19 mouse cellular contexts compared by ENCODE assay signal in the genomic region with DNA sequence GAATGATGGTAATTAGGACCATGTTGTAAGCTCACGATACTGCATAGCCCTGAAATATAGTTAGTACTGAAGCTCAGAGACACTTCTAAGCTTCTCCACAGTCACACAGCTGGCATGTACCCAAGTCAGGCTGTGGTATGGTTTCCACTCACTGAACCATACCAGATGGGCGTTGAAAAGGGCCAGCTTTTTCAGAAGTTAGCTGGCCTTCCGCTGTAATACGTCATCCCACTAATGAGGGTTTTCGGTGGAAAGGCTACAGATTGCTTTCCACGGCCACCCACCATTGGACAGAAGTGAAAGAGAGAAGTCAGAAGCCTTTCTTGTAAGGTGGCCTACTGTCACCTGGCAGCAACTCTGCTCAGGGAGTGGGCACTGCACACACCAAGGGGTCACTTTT. TPM values are rescaled to one million over a fixed set of nuclear protein-coding genes. Genes with fewer than 3 reads are reported as not detected.
DNase-seq lines count a peak whose midpoint lies in the region; ATAC-seq and TF ChIP-seq lines count a peak whose summit lies in the region.
"Had no signal": no experiment of that assay in that cellular context is flagged by ENCODE, and none has a peak within 500 bp of the region (broad histone marks: within the 10 kb centered on the region; RNA-seq: fewer than 3 reads in every experiment).

No protein-coding gene starts in this region.

- H3K27ac ChIP-seq in forebrain, embryonic 11.5 days (ENCODE audit: low read depth, low read length) = no peak overlapping the region
- H3K27ac ChIP-seq in forebrain, postnatal 0 days (ENCODE audit: low read depth, low read length) = no peak overlapping the region
- peak overlapping the region; percentile 61 for H3K27ac ChIP-seq in heart, embryonic 15.5 days
- H3K27ac ChIP-seq in stomach, embryonic 14.5 days (ENCODE audit: low read length) = peak overlapping the region; percentile 15; the same call in 1 of the 2 replicates
- H3K27ac ChIP-seq in stomach, postnatal 0 days (replicated peaks) = no peak overlapping the region
- H3K27ac ChIP-seq in intestine, embryonic 16.5 days (ENCODE audit: low read length) = no peak overlapping the region

- no peak for TF ChIP-seq CTCF in forebrain, postnatal 0 days (IDR thresholded peaks at IDR 0.05; ENCODE audit: low read depth)
- no peak for TF ChIP-seq CTCF in stomach, postnatal 0 days (IDR thresholded peaks at IDR 0.05; ENCODE audit: low read depth)

- no peaks in the 10 kb centered on the region for H3K36me3 ChIP-seq in forebrain, embryonic 11.5 days (ENCODE audit: control insufficient read depth, insufficient read depth, low read length)
- H3K36me3 ChIP-seq in forebrain, postnatal 0 days (ENCODE audit: insufficient read depth) = no peaks in the 10 kb centered on the region
- peaks cover 22% of the 10 kb centered on the region for H3K36me3 ChIP-seq in heart, embryonic 15.5 days
- peaks cover 22% of the 10 kb centered on the region for H3K36me3 ChIP-seq in stomach, embryonic 14.5 days (ENCODE audit: control insufficient read depth, insufficient read depth, low read length)
- peaks cover 4% of the 10 kb centered on the region; the same call in 1 of the 2 replicates for H3K36me3 ChIP-seq in stomach, postnatal 0 days (ENCODE audit: control insufficient read depth, insufficient read depth, low read length)
- H3K36me3 ChIP-seq in intestine, embryonic 16.5 days (ENCODE audit: control insufficient read depth, insufficient read depth, low read length) = no peaks in the 10 kb centered on the region
- H3K36me3 ChIP-seq: G1E had no signal

- TF ChIP-seq EP300 in stomach, postnatal 0 days (optimal IDR thresholded peaks at IDR 0.05) = no peak

- H3K4me2 ChIP-seq in forebrain, embryonic 11.5 days (ENCODE audit: low read depth, low read length, severe bottlenecking) = no peak overlapping the region
- no peak overlapping the region for H3K4me2 ChIP-seq in forebrain, postnatal 0 days (ENCODE audit: low read depth)
- H3K4me2 ChIP-seq in heart, embryonic 15.5 days = no peak overlapping the region
- H3K4me2 ChIP-seq in stomach, embryonic 14.5 days (replicated peaks; ENCODE audit: low read depth, low read length) = no peak overlapping the region
- no peak overlapping the region for H3K4me2 ChIP-seq in stomach, postnatal 0 days (replicated peaks; ENCODE audit: low read depth)
- H3K4me2 ChIP-seq in intestine, embryonic 16.5 days (ENCODE audit: low read depth, low read length) = no peak overlapping the region
- H3K4me2 ChIP-seq: liver, embryonic 11.5 days had no signal

- 84% methylated on average over 6 of the region's 6 CpGs for WGBS in forebrain, embryonic 11.5 days
- WGBS in forebrain, postnatal 0 days = 40% methylated on average over 6 of the region's 6 CpGs
- 66% methylated on average over 6 of the region's 6 CpGs for WGBS in heart, embryonic 15.5 days
- WGBS in stomach, embryonic 14.5 days = 73% methylated on average over 6 of the region's 6 CpGs
- WGBS in stomach, postnatal 0 days = 70% methylated on average over 6 of the region's 6 CpGs
- WGBS in intestine, embryonic 16.5 days = 79% methylated on average over 6 of the region's 6 CpGs

- no peaks in the 10 kb centered on the region for H3K9me3 ChIP-seq in forebrain, embryonic 11.5 days (ENCODE audit: control insufficient read depth, low read length)
- no peaks in the 10 kb centered on the region for H3K9me3 ChIP-seq in forebrain, postnatal 0 days (ENCODE audit: low read length)
- H3K9me3 ChIP-seq in heart, embryonic 15.5 days (replicated peaks) = no peaks in the 10 kb centered on the region
- no peaks in the 10 kb centered on the region for H3K9me3 ChIP-seq in stomach, embryonic 14.5 days (ENCODE audit: control insufficient read depth, low read depth, low read length)
- no peaks in the 10 kb centered on the region for H3K9me3 ChIP-seq in stomach, postnatal 0 days (ENCODE audit: control insufficient read depth, low read length)
- no peaks in the 10 kb centered on the region for H3K9me3 ChIP-seq in intestine, embryonic 16.5 days (ENCODE audit: control insufficient read depth, low read length)
- H3K9me3 ChIP-seq: G1E; megakaryocyte, embryonic 14.5 days had no signal

- H3K9ac ChIP-seq in forebrain, embryonic 11.5 days (ENCODE audit: low read length) = no peak overlapping the region
- no peak overlapping the region for H3K9ac ChIP-seq in forebrain, postnatal 0 days
- H3K9ac ChIP-seq in heart, embryonic 15.5 days = no peak overlapping the region
- H3K9ac ChIP-seq in stomach, embryonic 14.5 days (replicated peaks; ENCODE audit: low read depth, low read length) = no peak overlapping the region
- H3K9ac ChIP-seq in stomach, postnatal 0 days (ENCODE audit: low read length) = no peak overlapping the region; the same call in 1 of the 2 replicates
- H3K9ac ChIP-seq in intestine, embryonic 16.5 days (ENCODE audit: low read depth, low read length) = no peak overlapping the region

- no peak for ATAC-seq in forebrain, embryonic 11.5 days (replicated peaks; ENCODE audit: low FRiP score)
- ATAC-seq in forebrain, postnatal 0 days = no peak
- no peak for ATAC-seq in heart, embryonic 15.5 days (replicated peaks; ENCODE audit: insufficient number of reproducible peaks, insufficient read depth, low FRiP score, low read depth)
- no peak for ATAC-seq in stomach, embryonic 14.5 days (ENCODE audit: insufficient number of reproducible peaks, insufficient read depth, low FRiP score, low read depth)
- ATAC-seq in stomach, postnatal 0 days (ENCODE audit: low FRiP score, low TSS enrichment) = no peak
- no peak for ATAC-seq in intestine, embryonic 16.5 days

- H3K4me1 ChIP-seq in forebrain, embryonic 11.5 days (replicated peaks; ENCODE audit: control insufficient read depth, insufficient read depth, low read length) = no peaks in the 10 kb centered on the region
- no peaks in the 10 kb centered on the region for H3K4me1 ChIP-seq in forebrain, postnatal 0 days (ENCODE audit: insufficient read depth)
- peaks cover 62% of the 10 kb centered on the region for H3K4me1 ChIP-seq in heart, embryonic 15.5 days (replicated peaks)
- H3K4me1 ChIP-seq in stomach, embryonic 14.5 days (ENCODE audit: control insufficient read depth, insufficient read depth, low read length) = 0 out of 2 replicates have a peak, but pooled peaks cover 2% of the 10 kb centered on the region
- H3K4me1 ChIP-seq in stomach, postnatal 0 days (replicated peaks; ENCODE audit: control insufficient read depth, insufficient read depth) = no peaks in the 10 kb centered on the region
- H3K4me1 ChIP-seq in intestine, embryonic 16.5 days (ENCODE audit: control insufficient read depth, insufficient read depth, low read length) = peaks cover 10% of the 10 kb centered on the region; the same call in 1 of the 2 replicates

- intact Hi-C loops in heart, postnatal 14 days (cut with DNase I) = no loop called here

- H3K27me3 ChIP-seq in forebrain, embryonic 11.5 days (ENCODE audit: control insufficient read depth, insufficient read depth, low read length) = no peaks in the 10 kb centered on the region
- no peaks in the 10 kb centered on the region for H3K27me3 ChIP-seq in forebrain, postnatal 0 days (ENCODE audit: insufficient read depth, low read length)
- H3K27me3 ChIP-seq in heart, embryonic 15.5 days = no peaks in the 10 kb centered on the region
- no peaks in the 10 kb centered on the region for H3K27me3 ChIP-seq in stomach, embryonic 14.5 days (ENCODE audit: control insufficient read depth, insufficient read depth, low read length)
- H3K27me3 ChIP-seq in stomach, postnatal 0 days (ENCODE audit: control insufficient read depth, insufficient read depth, low read length) = no peaks in the 10 kb centered on the region
- H3K27me3 ChIP-seq in intestine, embryonic 16.5 days (replicated peaks; ENCODE audit: control insufficient read depth, insufficient read depth, low read length) = no peaks in the 10 kb centered on the region

- DNase-seq in forebrain, embryonic 11.5 days (ENCODE audit: low spot score) = peak; percentile 24
- DNase-seq in forebrain, postnatal 0 days = no peak
- DNase-seq in heart, postnatal 14 days = no peak
- no peak for DNase-seq in stomach, postnatal 0 days (ENCODE audit: low spot score)
- DNase-seq: adrenal gland, postnatal 36 days; cerebellum, adult 8-10 months; gastrocnemius, postnatal 10 days; kidney, adult 18-20 months; lung, adult 18-20 months; lung, postnatal 14 days; midbrain, embryonic 14.5 days; thymus, postnatal 25 days had no signal

- H3K4me3 ChIP-seq in forebrain, embryonic 11.5 days (ENCODE audit: low read depth, low read length) = no peak overlapping the region
- H3K4me3 ChIP-seq in forebrain, postnatal 0 days (ENCODE audit: low read depth, low read length) = no peak overlapping the region
- H3K4me3 ChIP-seq in heart, embryonic 15.5 days = no peak overlapping the region
- H3K4me3 ChIP-seq in stomach, embryonic 14.5 days (ENCODE audit: low read depth, low read length) = no peak overlapping the region
- no peak overlapping the region for H3K4me3 ChIP-seq in stomach, postnatal 0 days (ENCODE audit: low read depth, low read length)
- H3K4me3 ChIP-seq in intestine, embryonic 16.5 days (ENCODE audit: low read length) = no peak overlapping the region
- H3K4me3 ChIP-seq: erythroblast, embryonic 14.5 days; megakaryocyte, embryonic 14.5 days had no signal

RNA-seq across cellular contexts. Expression of a gene that starts 44.3 kb away (rescaled TPM):
- 38.3 and 41.8 TPM in 2 replicates for polyA plus RNA-seq in forebrain, embryonic 11.5 days (2014; fragmentation: Nextera tagmentation; extraction: Ambion mirVana)
- total RNA-seq in forebrain, postnatal 0 days (2014; rRNA removed) = 45.7 and 46.7 TPM in 2 replicates
- polyA plus RNA-seq in forebrain, postnatal 0 days (2015; fragmentation: Nextera tagmentation; extraction: Ambion mirVana) = 28.4 and 37.0 TPM in 2 replicates
- polyA plus RNA-seq in heart, embryonic 15.5 days (2015; fragmentation: Nextera tagmentation; extraction: Ambion mirVana) = 20.0 and 22.6 TPM in 2 replicates
- 10 to 100 TPM; 15.3 to 15.4 TPM for total RNA-seq in heart, postnatal 14 days (2021)
- polyA plus RNA-seq in stomach, embryonic 14.5 days (2014; fragmentation: Nextera tagmentation; extraction: Ambion mirVana) = 26.8 and 28.5 TPM in 2 replicates
- polyA plus RNA-seq in stomach, postnatal 0 days (2015; fragmentation: Nextera tagmentation; extraction: Ambion mirVana) = 10.7 and 11.2 TPM in 2 replicates
- polyA plus RNA-seq in intestine, embryonic 16.5 days (2015; fragmentation: Nextera tagmentation; extraction: Ambion mirVana) = 22.3 and 23.6 TPM in 2 replicates

RNA-seq across cellular contexts. Expression of a gene that starts 44.4 kb away (rescaled TPM):
- 17.3 and 17.6 TPM in 2 replicates for polyA plus RNA-seq in forebrain, embryonic 11.5 days (2014; fragmentation: Nextera tagmentation; extraction: Ambion mirVana)
- total RNA-seq in forebrain, postnatal 0 days (2014; rRNA removed) = 32.8 and 39.3 TPM in 2 replicates
- polyA plus RNA-seq in forebrain, postnatal 0 days (2015; fragmentation: Nextera tagmentation; extraction: Ambion mirVana) = 12.8 and 15.8 TPM in 2 replicates
- polyA plus RNA-seq in heart, embryonic 15.5 days (2015; fragmentation: Nextera tagmentation; extraction: Ambion mirVana) = 6.2 and 7.4 TPM in 2 replicates
- total RNA-seq in heart, postnatal 14 days (2021) = 10 to 100 TPM; 13.9 to 15.7 TPM
- 14.5 and 15.0 TPM in 2 replicates for polyA plus RNA-seq in stomach, embryonic 14.5 days (2014; fragmentation: Nextera tagmentation; extraction: Ambion mirVana)
- polyA plus RNA-seq in stomach, postnatal 0 days (2015; fragmentation: Nextera tagmentation; extraction: Ambion mirVana) = 4.6 and 5.7 TPM in 2 replicates
- 8.6 and 9.8 TPM in 2 replicates for polyA plus RNA-seq in intestine, embryonic 16.5 days (2015; fragmentation: Nextera tagmentation; extraction: Ambion mirVana)

RNA-seq across cellular contexts. Expression of a gene that starts 53.9 kb away (rescaled TPM):
- 4.0 and 4.6 TPM in 2 replicates for polyA plus RNA-seq in forebrain, embryonic 11.5 days (2014; fragmentation: Nextera tagmentation; extraction: Ambion mirVana)
- total RNA-seq in forebrain, postnatal 0 days (2014; rRNA removed) = 32.1 and 33.1 TPM in 2 replicates
- 23.1 and 27.8 TPM in 2 replicates for polyA plus RNA-seq in forebrain, postnatal 0 days (2015; fragmentation: Nextera tagmentation; extraction: Ambion mirVana)
- polyA plus RNA-seq in heart, embryonic 15.5 days (2015; fragmentation: Nextera tagmentation; extraction: Ambion mirVana) = 298 and 363 TPM in 2 replicates
- total RNA-seq in heart, postnatal 14 days (2021) = 1,000 to 10,000 TPM; 1,735 to 2,031 TPM
- 97.4 and 105 TPM in 2 replicates for polyA plus RNA-seq in stomach, embryonic 14.5 days (2014; fragmentation: Nextera tagmentation; extraction: Ambion mirVana)
- 124 and 126 TPM in 2 replicates for polyA plus RNA-seq in stomach, postnatal 0 days (2015; fragmentation: Nextera tagmentation; extraction: Ambion mirVana)
- 51.2 and 58.4 TPM in 2 replicates for polyA plus RNA-seq in intestine, embryonic 16.5 days (2015; fragmentation: Nextera tagmentation; extraction: Ambion mirVana)
- polyA plus RNA-seq: erythroblast, embryonic 14.5 days; G1E had no signal

Comparison
In these comparisons a context has a peak if more than half of its experiments do, and no peak if none do; other contexts are left out.
1. H3K27ac ChIP-seq: peak in heart, embryonic 15.5 days (single experiment) and stomach, embryonic 14.5 days (single experiment); none in forebrain, embryonic 11.5 days (single experiment), forebrain, postnatal 0 days (single experiment), stomach, postnatal 0 days (single experiment) and intestine, embryonic 16.5 days (single experiment).